Mouse (Mus musculus) brain, embryonic 14.5 days (tissue): ENCODE results near the gene Rnf8.

Experiments used
- CTCF ChIP-seq: fragments of 200-500 bp; IDR thresholded peaks from 2 replicates; pipeline ENCODE4 v1.5.1; 2012; ENCODE audit warnings: inconsistent platforms, mild to moderate bottlenecking, moderate library complexity, borderline replicate concordance; ENCODE audit not compliant: insufficient read depth, insufficient read length; ENCODE audit errors: extremely low read depth
- POLR2A ChIP-seq: fragments of 200-500 bp; IDR thresholded peaks from 2 replicates; pipeline ENCODE4 v1.6.1; 2012; ENCODE audit warnings: mild to moderate bottlenecking, inconsistent platforms, borderline replicate concordance; ENCODE audit not compliant: poor library complexity, insufficient read depth, insufficient read length, severe bottlenecking; ENCODE audit errors: extremely low read depth

DNA sequence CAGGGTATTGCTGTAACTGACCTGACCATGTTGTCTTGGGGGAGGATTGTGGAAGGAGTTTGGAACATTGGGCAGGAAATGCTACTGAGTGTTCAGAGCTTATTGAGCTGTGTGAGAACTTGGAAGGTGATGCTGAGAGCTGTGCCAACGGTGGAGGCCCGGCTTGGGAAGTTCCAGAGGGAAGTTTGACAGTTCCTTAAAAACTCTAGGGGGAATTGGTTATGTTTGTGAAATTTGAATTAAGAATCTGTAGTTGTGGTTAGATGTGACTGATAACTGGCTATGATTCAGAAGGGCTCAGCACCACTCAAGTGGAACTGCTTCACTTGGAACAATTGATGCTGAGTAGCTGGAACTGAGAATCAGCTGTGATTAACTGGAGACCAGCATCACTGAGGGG is 56.4 kb downstream of the Rnf8 start:
- TF ChIP-seq CTCF (no peak), POLR2A (no peak)
